Mouse (Mus musculus): Measurements from ENCODE around the gene Epha6.

DNA sequence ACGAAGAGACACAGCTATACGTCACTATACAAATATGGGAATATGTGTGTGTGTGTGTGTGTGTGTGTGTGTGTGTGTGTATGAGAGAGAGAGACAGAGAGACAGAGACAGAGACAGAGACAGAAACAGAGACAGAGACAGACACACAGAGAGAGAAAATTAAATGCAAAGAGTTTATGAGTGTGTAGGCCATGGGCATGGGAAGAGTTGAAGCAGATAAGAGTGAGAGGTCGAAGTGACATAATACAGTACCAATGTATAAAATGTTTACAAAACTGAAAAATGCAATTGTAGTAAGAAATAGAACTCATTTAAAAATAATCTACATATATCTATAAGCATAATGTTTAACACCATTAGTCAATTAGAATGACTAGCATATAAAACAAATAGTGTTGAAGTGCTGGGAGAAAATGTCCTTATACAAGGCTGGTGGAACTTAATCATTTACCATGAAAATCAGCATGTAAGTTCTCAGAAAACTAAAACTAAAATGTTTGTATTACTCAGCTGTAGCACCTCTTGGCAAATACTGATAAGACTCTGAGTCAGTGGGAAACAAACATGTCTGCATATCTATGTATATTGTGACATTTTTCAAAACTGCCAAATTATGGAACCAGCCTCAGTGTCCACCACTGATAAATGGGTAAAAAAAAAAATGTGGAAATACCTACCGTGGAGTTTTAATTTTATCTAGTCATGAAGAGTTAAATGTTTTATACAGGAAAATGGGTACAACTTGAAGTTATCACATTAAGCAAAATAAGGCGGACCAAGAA lies 371.2 kb downstream of the Epha6 start:
- TF ChIP-seq CTCF (IDR thresholded peaks at IDR 0.05; ENCODE audit: low read depth) (no peak), EP300 (IDR thresholded peaks at IDR 0.05; ENCODE audit: low read depth) (peak; percentile 80)
